ENCODE assay signal across 7 mouse cellular contexts in genomic region chr6:92940191-92941131, GRCm38 (mm10). TPM values are rescaled to one million over a fixed set of nuclear protein-coding genes. Genes with fewer than 3 reads are reported as not detected.
DNase-seq lines count a peak whose midpoint lies in the region; ATAC-seq and TF ChIP-seq lines count a peak whose summit lies in the region.

No protein-coding gene starts in this region.

- peak; percentile 26 for ATAC-seq in intestine, embryonic 15.5 days
- ATAC-seq in limb, embryonic 14.5 days (ENCODE audit: low FRiP score, low read depth): peak; percentile 39; the same call in 1 of the 2 replicates
- no peak for ATAC-seq in erythroblast, adult 5-6 weeks (replicated peaks; ENCODE audit: low FRiP score, poor library complexity, severe bottlenecking)

- peaks cover 13% of the 10 kb centered on the region for H3K4me1 ChIP-seq in intestine, embryonic 15.5 days (replicated peaks)
- peaks cover 9% of the 10 kb centered on the region for H3K4me1 ChIP-seq in limb, embryonic 14.5 days (ENCODE audit: control insufficient read depth, insufficient read depth, low read length)

- H3K27ac ChIP-seq in intestine, embryonic 15.5 days: peak overlapping the region; percentile 38
- peak overlapping the region; percentile 27 for H3K27ac ChIP-seq in limb, embryonic 14.5 days (replicated peaks; ENCODE audit: low read depth, low read length)

- no peaks in the 10 kb centered on the region; the same call in 1 of the 2 replicates for H3K27me3 ChIP-seq in intestine, embryonic 15.5 days (replicated peaks)
- H3K27me3 ChIP-seq in limb, embryonic 14.5 days (ENCODE audit: control insufficient read depth, insufficient read depth, low read length): 0 out of 2 replicates have a peak, but pooled peaks cover 7% of the 10 kb centered on the region
- H3K27me3 ChIP-seq in myocyte (ENCODE audit: control insufficient read depth, insufficient read depth, insufficient read length): peaks cover 10% of the 10 kb centered on the region

- peak overlapping the region; percentile 63 for H3K4me3 ChIP-seq in intestine, embryonic 15.5 days (replicated peaks)
- H3K4me3 ChIP-seq in limb, embryonic 14.5 days (replicated peaks; ENCODE audit: low read length): peak overlapping the region; percentile 56
- H3K4me3 ChIP-seq in myocyte: peak overlapping the region; percentile 16

- H3K36me3 ChIP-seq in intestine, embryonic 15.5 days: no peaks in the 10 kb centered on the region
- peaks cover 12% of the 10 kb centered on the region for H3K36me3 ChIP-seq in limb, embryonic 14.5 days (ENCODE audit: control insufficient read depth, insufficient read depth, low read length)
- no peaks in the 10 kb centered on the region for H3K36me3 ChIP-seq in myocyte (ENCODE audit: control insufficient read depth, insufficient read depth)

- H3K9me3 ChIP-seq in intestine, embryonic 15.5 days: no peaks in the 10 kb centered on the region
- H3K9me3 ChIP-seq in limb, embryonic 14.5 days (ENCODE audit: control insufficient read depth, low read length): no peaks in the 10 kb centered on the region

- H3K4me2 ChIP-seq in intestine, embryonic 15.5 days (replicated peaks): peak overlapping the region; percentile 90
- H3K4me2 ChIP-seq in limb, embryonic 14.5 days (replicated peaks; ENCODE audit: low read depth, low read length, severe bottlenecking): peak overlapping the region; percentile 90
- peak overlapping the region; percentile 66 for H3K4me2 ChIP-seq in myocyte (ENCODE audit: low read depth)

- TF ChIP-seq POLR2A in limb, embryonic 14.5 days (IDR thresholded peaks at IDR 0.05; ENCODE audit: borderline replicate concordance, extremely low read depth, insufficient read depth, insufficient read length): no peak
- TF ChIP-seq POLR2A in myocyte (IDR thresholded peaks at IDR 0.05; ENCODE audit: insufficient read length, low read depth): no peak

- under 1% methylated on average over 37 of the region's 37 CpGs for WGBS in intestine, embryonic 15.5 days
- WGBS in limb, embryonic 14.5 days: under 1% methylated on average over 37 of the region's 37 CpGs

- no peak overlapping the region for H3ac ChIP-seq in myocyte (ENCODE audit: control insufficient read depth, insufficient read length)

- peak; percentile 14 for DNase-seq in NIH3T3 (ENCODE audit: low read depth)
- DNase-seq in adrenal gland, postnatal 36 days: peak; percentile 68 to 70
- peak; percentile 27 for DNase-seq in gastrocnemius, postnatal 25 days
- peak; percentile 60 for DNase-seq in limb, embryonic 14.5 days (ENCODE audit: low spot score)

- no peaks in the 10 kb centered on the region for H3K79me2 ChIP-seq in myocyte (ENCODE audit: control insufficient read depth, insufficient read depth)

- H3K9ac ChIP-seq in intestine, embryonic 15.5 days: peak overlapping the region; percentile 49
- H3K9ac ChIP-seq in limb, embryonic 14.5 days (ENCODE audit: low read depth, low read length, severe bottlenecking): peak overlapping the region; percentile 49

TF ChIP-seq in myocyte, 11 proteins besides CTCF, POLR2A, EP300 and RAD21:
- TF ChIP-seq MAX (IDR thresholded peaks at IDR 0.05; ENCODE audit: low read depth) (no peak), TCF3 (IDR thresholded peaks at IDR 0.05; ENCODE audit: insufficient read length, low read depth) (no peak), CEBPB (IDR thresholded peaks at IDR 0.05; ENCODE audit: insufficient read depth, poor library complexity, severe bottlenecking) (no peak), POLR2AphosphoS2 (IDR thresholded peaks at IDR 0.05; ENCODE audit: insufficient read length, low read depth) (no peak), MYOD1 (IDR thresholded peaks at IDR 0.05; ENCODE audit: control insufficient read depth in 1 of 3, insufficient read length in 2 of 3, low read depth in 2 of 3) (no peak), SRF (IDR thresholded peaks at IDR 0.05; ENCODE audit: control insufficient read depth, insufficient read length, low read depth) (no peak), REST (IDR thresholded peaks at IDR 0.05; ENCODE audit: insufficient read depth, insufficient read length) (no peak), USF1 (IDR thresholded peaks at IDR 0.05; ENCODE audit: low read depth) (no peak), MYOG (IDR thresholded peaks at IDR 0.05; ENCODE audit: control insufficient read depth in 1 of 3, insufficient read depth in 1 of 3, insufficient read length in 2 of 3, low read depth in 2 of 3) (no peak), E2F4 (IDR thresholded peaks at IDR 0.05; ENCODE audit: insufficient read depth) (no peak), TCF12 (IDR thresholded peaks at IDR 0.05; ENCODE audit: insufficient read depth, poor library complexity, severe bottlenecking) (no peak)
TF ChIP-seq in myocyte: peak in this region for 0.

RNA-seq across cellular contexts. Expression of gene Adamts9, which starts 2.8 kb away (rescaled TPM):
- 10 to 100 TPM; 25.7 to 60.8 TPM for total RNA-seq in adrenal gland, postnatal 36 days (2021)
- total RNA-seq in gastrocnemius, postnatal 25 days (2021): 1 to 10 TPM; 7.8 to 8.3 TPM
- polyA plus RNA-seq in intestine, embryonic 15.5 days (2015; fragmentation: Nextera tagmentation; extraction: Ambion mirVana): 11.2 and 17.9 TPM in 2 replicates
- 21.2 and 23.0 TPM in 2 replicates for polyA plus RNA-seq in limb, embryonic 14.5 days (2012; rRNA removed)
- 8.9 and 10.6 TPM in 2 replicates for polyA plus RNA-seq in limb, embryonic 14.5 days (2014; fragmentation: Nextera tagmentation; extraction: Ambion mirVana)
- polyA plus RNA-seq in myocyte (2012; fragmentation: generic; extraction: Trizol): 0.04 TPM
- total RNA-seq in erythroblast, adult 5-6 weeks (2015; ENCODE audit: low replicate concordance): not detected in 2 replicates
- total RNA-seq in erythroblast, adult 5-6 weeks (2017; ENCODE audit: low replicate concordance): not detected in 2 replicates

Comparison
In these comparisons a context has a peak if more than half of its experiments do, and no peak if none do; other contexts are left out.
1. DNase-seq: peak in every context shown above with its lines; median percentile 69 in adrenal gland, postnatal 36 days; 60 in limb, embryonic 14.5 days; 27 in gastrocnemius, postnatal 25 days; 14 in NIH3T3.
2. RNA of gene Adamts9, which starts 2.8 kb away (total RNA-seq): 25.7 to 60.8 TPM in adrenal gland, postnatal 36 days and 7.8 to 8.3 TPM in gastrocnemius, postnatal 25 days; not detected in erythroblast, adult 5-6 weeks; every median in the first group is over 4 times any median in the second.
3. Peak in every context shown above with its lines, with median percentiles within 50 percentile points of each other: H3K4me2 ChIP-seq and H3K4me3 ChIP-seq.